Mouse (Mus musculus): Measurements from ENCODE around the gene Afap1l2. TPM values are rescaled to one million over a fixed set of nuclear protein-coding genes. Genes with fewer than 3 reads are reported as not detected.

The Afap1l2 gene
- polyA plus RNA-seq, 1 experiment = 5.9 TPM

DNA sequence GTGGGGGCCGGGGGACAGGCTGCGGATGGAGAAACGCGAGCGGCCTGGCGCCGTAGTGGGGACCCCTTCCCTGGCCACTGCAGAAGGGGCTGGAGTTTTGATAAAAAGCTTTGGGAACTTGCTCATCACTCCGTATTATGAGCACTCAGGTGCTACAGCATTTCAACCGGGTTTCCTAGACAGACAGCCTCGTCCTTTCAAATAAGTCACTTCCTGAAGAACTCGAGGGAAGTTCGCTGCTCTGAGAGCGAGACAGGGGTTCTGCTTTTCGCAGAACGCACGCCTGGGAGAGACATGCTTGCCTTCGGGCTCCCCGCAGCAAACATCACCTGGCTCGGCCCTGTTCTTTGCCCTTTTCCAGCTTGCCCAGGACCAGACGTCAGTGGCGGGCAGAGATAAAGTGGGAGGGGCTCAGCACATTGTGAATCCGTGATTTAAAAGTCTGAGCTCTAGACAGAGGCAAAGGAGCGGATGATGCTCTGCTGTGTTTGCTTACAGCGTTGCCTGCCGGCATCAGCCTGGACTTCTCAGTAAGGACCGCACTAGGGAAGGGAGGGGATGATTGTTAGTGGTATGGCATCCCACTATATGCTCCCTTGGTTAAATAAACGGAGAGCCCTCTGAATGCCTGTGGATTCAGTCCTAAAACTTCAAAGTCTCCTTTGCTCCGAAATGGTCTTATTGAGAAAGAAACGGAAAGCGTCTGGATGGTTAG is 133.3 kb downstream of the Afap1l2 start:
- Histone ChIP-seq H3K4me1 (replicated peaks; ENCODE audit: control insufficient read depth, insufficient read depth, low read length) (0 out of 2 replicates have a peak, but pooled peaks cover 4% of the 10 kb centered on the region), H3K27me3 (ENCODE audit: control insufficient read depth, insufficient read depth, low read length) (peaks cover 6% of the 10 kb centered on the region; the same call in 1 of the 2 replicates), H3K36me3 (ENCODE audit: control insufficient read depth, insufficient read depth, low read length) (no peaks in the 10 kb centered on the region), H3K4me3 (ENCODE audit: control insufficient read depth, insufficient read depth, low read length) (no peak overlapping the region), H3K27ac (ENCODE audit: control insufficient read depth, insufficient read depth, low read length) (no peak overlapping the region)
- TF ChIP-seq POLR2A (IDR thresholded peaks at IDR 0.05; ENCODE audit: control insufficient read depth, extremely low read depth, insufficient read depth, low read length, poor library complexity) = no peak
- TF ChIP-seq CTCF (IDR thresholded peaks at IDR 0.05; ENCODE audit: borderline replicate concordance, control insufficient read depth, extremely low read depth, insufficient read depth, low read length, poor library complexity) = no peak
- WGBS = 13% methylated on average over 30 of the region's 30 CpGs
- DNase-seq = no peak

DNA sequence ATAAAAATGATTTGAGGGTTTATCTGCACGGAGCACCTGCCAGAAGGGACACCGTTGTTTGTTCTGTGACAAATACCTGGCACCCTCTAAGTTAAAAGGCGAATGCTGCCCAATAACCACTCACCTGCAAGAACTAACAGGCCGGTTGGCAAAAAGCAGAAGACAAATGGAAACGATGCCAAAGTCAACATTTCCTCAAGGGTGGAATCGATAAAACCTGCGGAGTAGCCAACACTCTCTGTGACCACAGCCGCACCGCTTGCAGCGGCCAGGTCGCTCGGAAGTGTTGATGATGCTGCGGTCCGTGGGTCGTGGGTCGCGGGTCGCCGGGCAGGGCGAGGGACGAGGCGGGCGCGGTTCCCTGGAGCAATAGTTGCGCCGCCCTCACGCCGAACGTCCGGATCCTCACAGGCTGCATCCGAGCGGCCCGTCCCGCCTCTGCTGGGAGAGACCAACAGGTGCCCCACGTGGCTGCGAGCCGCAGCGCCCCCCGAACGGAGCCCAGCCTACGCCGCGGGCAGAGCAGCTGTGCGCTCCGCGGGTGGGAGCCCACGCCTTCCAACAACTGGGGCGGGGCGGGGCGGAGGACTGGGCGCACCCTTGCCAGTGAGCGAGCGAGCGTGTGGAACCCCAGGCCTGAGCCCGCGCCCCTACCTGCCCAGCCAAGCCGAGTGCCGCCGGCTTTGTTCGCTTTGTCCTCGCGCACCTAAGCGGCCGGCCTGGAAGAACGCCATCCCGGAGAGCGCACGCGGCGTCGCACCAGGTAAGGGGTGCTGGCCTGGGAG is 134.0 kb downstream of the Afap1l2 start, which contains the start of gene Vwa2:
TSS of gene Vwa2 (plus strand) at position 434 of the 785 bp plus-strand sequence.
- peak; percentile 30 for DNase-seq
- Histone ChIP-seq H3K36me3 (ENCODE audit: control insufficient read depth, insufficient read depth, low read length) (no peaks in the 10 kb centered on the region), H3K4me3 (ENCODE audit: control insufficient read depth, insufficient read depth, low read length) (no peak within 1 kb of the TSS), H3K27me3 (ENCODE audit: control insufficient read depth, insufficient read depth, low read length) (peaks cover 6% of the 10 kb centered on the region; the same call in 1 of the 2 replicates), H3K4me1 (replicated peaks; ENCODE audit: control insufficient read depth, insufficient read depth, low read length) (0 out of 2 replicates have a peak, but pooled peaks cover 4% of the 10 kb centered on the region), H3K27ac (ENCODE audit: control insufficient read depth, insufficient read depth, low read length) (no peak within 1 kb of the TSS)
- 4% methylated on average over 71 of the region's 71 CpGs for WGBS
- no peak for TF ChIP-seq CTCF (IDR thresholded peaks at IDR 0.05; ENCODE audit: borderline replicate concordance, control insufficient read depth, extremely low read depth, insufficient read depth, low read length, poor library complexity)
- TF ChIP-seq POLR2A (IDR thresholded peaks at IDR 0.05; ENCODE audit: control insufficient read depth, extremely low read depth, insufficient read depth, low read length, poor library complexity) = no peak

DNA sequence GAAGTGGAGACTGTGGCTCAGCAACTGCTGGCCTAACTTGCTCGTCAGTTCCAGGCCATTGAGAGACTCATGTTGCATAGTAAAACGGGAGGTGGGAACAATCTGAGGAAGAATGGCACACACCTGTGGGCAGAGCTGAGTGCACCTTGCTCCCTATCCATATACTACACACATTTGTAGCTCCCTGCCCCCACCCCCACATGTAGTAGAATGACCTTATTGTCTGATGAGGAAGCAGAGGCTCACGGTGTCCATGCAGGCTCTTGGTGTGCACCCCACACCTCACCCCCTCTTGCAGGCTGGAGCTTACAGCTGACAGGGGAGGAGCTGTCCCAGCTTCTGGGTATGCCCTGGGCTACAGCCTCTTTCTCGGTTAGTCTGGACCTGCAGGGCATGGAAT is 140.3 kb downstream of the Afap1l2 start:
- TF ChIP-seq POLR2A (IDR thresholded peaks at IDR 0.05; ENCODE audit: control insufficient read depth, extremely low read depth, insufficient read depth, low read length, poor library complexity) (no peak), CTCF (IDR thresholded peaks at IDR 0.05; ENCODE audit: borderline replicate concordance, control insufficient read depth, extremely low read depth, insufficient read depth, low read length, poor library complexity) (no peak)
- Histone ChIP-seq H3K36me3 (ENCODE audit: control insufficient read depth, insufficient read depth, low read length) (no peaks in the 10 kb centered on the region), H3K4me3 (ENCODE audit: control insufficient read depth, insufficient read depth, low read length) (no peak overlapping the region), H3K27ac (ENCODE audit: control insufficient read depth, insufficient read depth, low read length) (no peak overlapping the region), H3K27me3 (ENCODE audit: control insufficient read depth, insufficient read depth, low read length) (no peaks in the 10 kb centered on the region), H3K4me1 (replicated peaks; ENCODE audit: control insufficient read depth, insufficient read depth, low read length) (no peaks in the 10 kb centered on the region)
- no peak for DNase-seq
- WGBS = 86% methylated on average over 4 of the region's 4 CpGs

Other genes with a start within 250 kb of the Afap1l2 start
- gene Ccdc186, start 186.0 kb downstream of the Afap1l2 start, polyA plus RNA-seq (2012; rRNA removed) = 5.7 and 5.9 TPM in 2 replicates
- gene Tdrd1, start 182.0 kb downstream of the Afap1l2 start, polyA plus RNA-seq (2012; rRNA removed) = 0.09 and 0.10 TPM in 2 replicates
- gene Vwa2, start 134.0 kb downstream of the Afap1l2 start, polyA plus RNA-seq (2012; rRNA removed) = 0.40 and 0.54 TPM in 2 replicates

Data from thymus, adult 2 months (tissue).